Mouse (Mus musculus): ENCODE data around the gene Zfp429. TPM values are rescaled to one million over a fixed set of nuclear protein-coding genes. Genes with fewer than 3 reads are reported as not detected.
"Not testable (repeated sequence)": the region's sequence is repeated elsewhere in the genome, so short reads cannot be mapped to it uniquely, and the experiment has no call there.

Zfp429 gene
- polyA plus RNA-seq (2011; ENCODE audit: insufficient read depth, insufficient read length, low read depth, missing spikeins) = 10.5 and 10.9 TPM in 2 replicates

DNA sequence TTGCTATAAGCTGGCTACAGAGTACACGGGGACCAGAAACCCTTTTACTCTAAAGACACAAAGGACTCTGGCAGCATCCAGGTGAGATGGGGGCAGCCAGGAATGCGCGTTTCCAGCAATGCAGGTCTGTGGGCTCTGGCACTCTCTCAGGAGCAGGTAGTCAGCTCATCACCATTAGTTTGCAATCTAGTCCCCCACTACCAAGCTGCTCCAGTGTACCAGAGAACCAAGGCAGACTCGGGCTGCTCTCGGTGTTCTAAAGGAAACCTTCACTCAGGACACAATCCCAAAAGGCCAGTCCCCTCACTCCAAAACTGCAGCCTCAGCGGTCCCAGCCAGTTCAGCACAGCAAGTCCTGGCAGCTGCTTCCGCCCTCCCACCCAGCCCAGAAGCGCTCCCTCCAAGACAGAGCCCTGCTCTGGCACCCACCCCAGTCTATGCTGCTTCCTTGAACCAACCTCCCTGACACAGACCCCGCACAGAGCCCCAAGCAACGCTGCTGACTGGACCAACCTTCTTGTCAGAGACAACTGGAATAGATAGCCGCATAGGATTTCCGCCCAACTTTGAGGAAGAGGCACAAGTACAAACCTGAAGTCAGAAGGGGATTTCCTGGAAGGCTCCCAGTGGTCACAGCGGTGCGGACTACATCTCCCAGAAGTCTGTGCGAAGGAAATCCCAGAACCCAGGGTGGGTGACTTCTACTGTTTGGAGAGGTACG is at the start of gene Zfp429:
Gene Zfp429, minus strand, starts transcription at position 637 of the 721 bp plus-strand sequence.
- peak within 1 kb of the TSS; percentile 56 for H3K9ac ChIP-seq (ENCODE audit: low read depth, poor library complexity, severe bottlenecking)
- not testable (repeated sequence) for H3K27ac ChIP-seq (ENCODE audit: insufficient read depth, low read length); H3K36me3 ChIP-seq (ENCODE audit: control insufficient read depth, insufficient read depth, low read length, poor library complexity, severe bottlenecking); H3K27me3 ChIP-seq (ENCODE audit: control insufficient read depth, insufficient read depth, low read length, poor library complexity, severe bottlenecking); H3K9me3 ChIP-seq (replicated peaks; ENCODE audit: control insufficient read depth, insufficient read depth, low read length, poor library complexity, severe bottlenecking); H3K4me1 ChIP-seq (ENCODE audit: control insufficient read depth, insufficient read depth, low read length)
- H3K4me3 ChIP-seq (ENCODE audit: low read depth, low read length) = peak within 1 kb of the TSS; percentile 98

GRCm38 (mm10) chr13:67437095-67437494 is 37.5 kb upstream of the Zfp429 start:
- H3K36me3 ChIP-seq (ENCODE audit: control insufficient read depth, insufficient read depth, low read length, poor library complexity, severe bottlenecking); H3K27ac ChIP-seq (ENCODE audit: insufficient read depth, low read length); H3K9ac ChIP-seq (ENCODE audit: low read depth, poor library complexity, severe bottlenecking); H3K4me3 ChIP-seq (ENCODE audit: low read depth, low read length); H3K9me3 ChIP-seq (replicated peaks; ENCODE audit: control insufficient read depth, insufficient read depth, low read length, poor library complexity, severe bottlenecking); H3K27me3 ChIP-seq (ENCODE audit: control insufficient read depth, insufficient read depth, low read length, poor library complexity, severe bottlenecking); H3K4me1 ChIP-seq (ENCODE audit: control insufficient read depth, insufficient read depth, low read length): not testable (repeated sequence)

DNA sequence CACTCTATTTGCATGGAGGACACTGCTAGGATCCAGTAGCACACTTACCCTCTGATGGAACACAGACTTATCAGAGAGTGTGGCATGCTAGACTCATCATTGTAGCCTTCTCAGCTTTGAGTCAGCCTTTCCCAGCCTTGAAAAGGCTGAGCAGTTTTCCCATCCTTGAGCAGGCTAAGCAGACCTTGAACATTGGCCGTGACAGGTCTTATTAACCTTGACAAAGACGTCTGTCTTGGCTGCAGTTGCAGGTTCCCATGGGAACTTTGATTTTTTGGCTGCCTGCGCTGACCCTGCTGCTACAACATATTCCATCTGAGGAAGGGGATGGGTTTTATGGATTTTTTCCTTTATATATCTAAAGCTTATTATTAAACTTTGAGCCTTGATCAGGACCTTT is 28.5 kb upstream of the Zfp429 start:
- TF ChIP-seq EP300 (IDR thresholded peaks at IDR 0.05; ENCODE audit: insufficient read depth, low read depth, low read length) = no peak
- TF ChIP-seq CTCF (IDR thresholded peaks at IDR 0.05; ENCODE audit: low read depth, low read length) = no peak
- TF ChIP-seq POLR2A (IDR thresholded peaks at IDR 0.05; ENCODE audit: insufficient read depth, low read length) = no peak
- Histone ChIP-seq H3K4me3 (ENCODE audit: low read depth, low read length) (no peak overlapping the region), H3K4me1 (ENCODE audit: control insufficient read depth, insufficient read depth, low read length) (no peaks in the 10 kb centered on the region), H3K36me3 (ENCODE audit: control insufficient read depth, insufficient read depth, low read length, poor library complexity, severe bottlenecking) (no peaks in the 10 kb centered on the region), H3K27me3 (ENCODE audit: control insufficient read depth, insufficient read depth, low read length, poor library complexity, severe bottlenecking) (no peaks in the 10 kb centered on the region), H3K9ac (ENCODE audit: low read depth, poor library complexity, severe bottlenecking) (no peak overlapping the region), H3K27ac (ENCODE audit: insufficient read depth, low read length) (no peak overlapping the region), H3K9me3 (replicated peaks; ENCODE audit: control insufficient read depth, insufficient read depth, low read length, poor library complexity, severe bottlenecking) (no peaks in the 10 kb centered on the region; the same call in 1 of the 2 replicates)

- peak overlapping the region; percentile 49 for H3K27ac ChIP-seq (ENCODE audit: insufficient read depth, low read length)
- H3K9me3 ChIP-seq (replicated peaks; ENCODE audit: control insufficient read depth, insufficient read depth, low read length, poor library complexity, severe bottlenecking); H3K4me3 ChIP-seq (ENCODE audit: low read depth, low read length); H3K27me3 ChIP-seq (ENCODE audit: control insufficient read depth, insufficient read depth, low read length, poor library complexity, severe bottlenecking); H3K9ac ChIP-seq (ENCODE audit: low read depth, poor library complexity, severe bottlenecking); H3K36me3 ChIP-seq (ENCODE audit: control insufficient read depth, insufficient read depth, low read length, poor library complexity, severe bottlenecking); H3K4me1 ChIP-seq (ENCODE audit: control insufficient read depth, insufficient read depth, low read length): not testable (repeated sequence)
Observed at GRCm38 (mm10) chr13:67425699-67426098, 26.1 kb upstream of the Zfp429 start.

GRCm38 (mm10) chr13:67422532-67422931 is 22.9 kb upstream of the Zfp429 start:
- H3K27me3 ChIP-seq (ENCODE audit: control insufficient read depth, insufficient read depth, low read length, poor library complexity, severe bottlenecking); H3K9me3 ChIP-seq (replicated peaks; ENCODE audit: control insufficient read depth, insufficient read depth, low read length, poor library complexity, severe bottlenecking); H3K4me1 ChIP-seq (ENCODE audit: control insufficient read depth, insufficient read depth, low read length); H3K9ac ChIP-seq (ENCODE audit: low read depth, poor library complexity, severe bottlenecking); H3K36me3 ChIP-seq (ENCODE audit: control insufficient read depth, insufficient read depth, low read length, poor library complexity, severe bottlenecking): not testable (repeated sequence)
- peak; percentile 87 for TF ChIP-seq EP300 (IDR thresholded peaks at IDR 0.05; ENCODE audit: insufficient read depth, low read depth, low read length)
- H3K4me3 ChIP-seq (ENCODE audit: low read depth, low read length) = peak overlapping the region; percentile 16; the same call in 1 of the 2 replicates
- peak overlapping the region; percentile 88 for H3K27ac ChIP-seq (ENCODE audit: insufficient read depth, low read length)

GRCm38 (mm10) chr13:67421207-67421857 is 21.7 kb upstream of the Zfp429 start, which contains the start of gene Zfp459:
Gene Zfp459, minus strand, starts transcription at chr13:67421418.
- Histone ChIP-seq H3K27me3 (ENCODE audit: control insufficient read depth, insufficient read depth, low read length, poor library complexity, severe bottlenecking) (no peaks in the 10 kb centered on the region), H3K9me3 (replicated peaks; ENCODE audit: control insufficient read depth, insufficient read depth, low read length, poor library complexity, severe bottlenecking) (no peaks in the 10 kb centered on the region; the same call in 1 of the 2 replicates), H3K4me3 (ENCODE audit: low read depth, low read length) (peak within 1 kb of the TSS; percentile 79), H3K36me3 (ENCODE audit: control insufficient read depth, insufficient read depth, low read length, poor library complexity, severe bottlenecking) (no peaks in the 10 kb centered on the region), H3K4me1 (ENCODE audit: control insufficient read depth, insufficient read depth, low read length) (peaks cover 3% of the 10 kb centered on the region), H3K9ac (ENCODE audit: low read depth, poor library complexity, severe bottlenecking) (peak within 1 kb of the TSS; percentile 55), H3K27ac (ENCODE audit: insufficient read depth, low read length) (peak within 1 kb of the TSS; percentile 72)
- TF ChIP-seq EP300 (IDR thresholded peaks at IDR 0.05; ENCODE audit: insufficient read depth, low read depth, low read length) (no peak; the same call in 1 of the 2 replicates), POLR2A (IDR thresholded peaks at IDR 0.05; ENCODE audit: insufficient read depth, low read length) (no peak), CTCF (IDR thresholded peaks at IDR 0.05; ENCODE audit: low read depth, low read length) (no peak)

Measured in ES-Bruce4 (cell line).